23 mouse cellular contexts compared by ENCODE assay signal in the genomic region with DNA sequence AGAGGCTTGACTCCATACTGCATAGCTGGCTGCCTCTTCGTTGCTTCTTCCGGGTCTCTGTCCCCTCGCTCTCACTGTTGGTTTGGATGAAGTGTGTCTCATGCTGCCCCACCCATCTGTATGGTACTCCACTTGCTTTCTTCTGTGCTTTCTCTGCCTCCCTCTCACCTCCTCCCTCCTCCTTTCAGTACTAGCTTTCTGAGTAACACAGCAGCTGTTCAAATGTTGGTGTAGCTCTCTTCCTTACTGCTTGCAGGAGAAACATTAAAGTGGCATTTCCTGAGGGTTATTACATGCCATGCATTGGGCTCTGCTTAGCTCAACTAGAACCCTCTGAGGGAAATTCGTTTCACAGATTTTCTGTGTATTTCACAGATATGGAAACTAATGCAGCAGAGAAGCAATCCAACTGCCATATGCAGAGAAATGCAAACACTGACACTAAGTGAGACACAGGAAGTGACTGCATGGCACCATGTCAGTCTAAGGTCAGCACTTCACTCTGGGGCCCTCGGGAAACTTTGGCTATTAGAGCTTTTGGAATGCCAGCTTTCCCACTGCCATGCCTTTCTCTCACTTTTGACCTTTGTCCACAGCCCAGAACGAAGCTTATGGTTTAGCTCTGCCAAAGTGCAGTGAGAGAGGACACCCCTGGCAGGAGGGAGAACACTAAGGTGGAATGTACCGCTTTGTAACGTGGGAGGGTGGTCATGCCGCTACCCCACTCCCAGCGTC. TPM values are rescaled to one million over a fixed set of nuclear protein-coding genes. Genes with fewer than 3 reads are reported as not detected.
DNase-seq lines count a peak whose midpoint lies in the region; ATAC-seq lines count a peak whose summit lies in the region.
"Had no signal": no experiment of that assay in that cellular context is flagged by ENCODE, and none has a peak within 500 bp of the region (broad histone marks: within the 10 kb centered on the region; RNA-seq: fewer than 3 reads in every experiment).

No protein-coding gene starts in this region.

- no peak overlapping the region for H3K4me3 ChIP-seq in kidney, embryonic 14.5 days (ENCODE audit: low read length)
- no peak overlapping the region for H3K4me3 ChIP-seq in heart, embryonic 11.5 days (ENCODE audit: low read depth, low read length)
- H3K4me3 ChIP-seq: hindbrain, embryonic 12.5 days; limb, embryonic 15.5 days; midbrain, embryonic 12.5 days; neural tube, embryonic 15.5 days; stomach, embryonic 15.5 days had no signal

- 78% methylated on average over 10 of the region's 10 CpGs for WGBS in kidney, embryonic 14.5 days
- WGBS in heart, embryonic 11.5 days (ENCODE audit: insufficient replicate concordance), result 83% methylated on average over 10 of the region's 10 CpGs

- H3K9me3 ChIP-seq in kidney, embryonic 14.5 days (ENCODE audit: control insufficient read depth, low read length), result no peaks in the 10 kb centered on the region
- H3K9me3 ChIP-seq in heart, embryonic 11.5 days (replicated peaks; ENCODE audit: control insufficient read depth, low read length), result no peaks in the 10 kb centered on the region
- H3K9me3 ChIP-seq: G1E; hindbrain, embryonic 12.5 days; limb, embryonic 15.5 days; midbrain, embryonic 12.5 days; neural tube, embryonic 15.5 days; stomach, embryonic 15.5 days had no signal

- DNase-seq in kidney, adult 18-20 months, result peak; percentile 23
- DNase-seq in right cerebral cortex, postnatal 25 days, result peak; percentile 21
- DNase-seq in right cerebral cortex, postnatal 10 days (ENCODE audit: low spot score in 2 of 2), result no peak
- DNase-seq in kidney, adult 9 months, result peak; percentile 63
- DNase-seq in telencephalon, adult 2 months (ENCODE audit: low read depth, low spot score), result peak; percentile 38
- DNase-seq in layer of hippocampus, postnatal 10 days (ENCODE audit: low spot score in 2 of 2), result no peak
- DNase-seq: cerebellum, adult 11 months; cerebellum, postnatal 36 days; gastrocnemius, postnatal 10 days; lung, adult 2 months; lung, postnatal 4 days; thymus, postnatal 25 days had no signal

- peaks cover 50% of the 10 kb centered on the region for H3K36me3 ChIP-seq in kidney, embryonic 14.5 days (ENCODE audit: control insufficient read depth, insufficient read depth, low read length)
- peaks cover 11% of the 10 kb centered on the region for H3K36me3 ChIP-seq in heart, embryonic 11.5 days (ENCODE audit: control insufficient read depth, insufficient read depth, low read length)

- no peak overlapping the region for H3K27ac ChIP-seq in kidney, embryonic 14.5 days (ENCODE audit: low read depth, low read length)
- no peak overlapping the region for H3K27ac ChIP-seq in heart, embryonic 11.5 days (ENCODE audit: low read depth, low read length)
- H3K27ac ChIP-seq: hindbrain, embryonic 12.5 days; limb, embryonic 15.5 days; midbrain, embryonic 12.5 days; neural tube, embryonic 15.5 days; stomach, embryonic 15.5 days had no signal

- no peaks in the 10 kb centered on the region for H3K4me1 ChIP-seq in kidney, embryonic 14.5 days (ENCODE audit: control insufficient read depth, insufficient read depth, low read length)
- H3K4me1 ChIP-seq in heart, embryonic 11.5 days (ENCODE audit: control insufficient read depth, insufficient read depth, low read length), result peaks cover 5% of the 10 kb centered on the region
- H3K4me1 ChIP-seq: hindbrain, embryonic 12.5 days; limb, embryonic 15.5 days; midbrain, embryonic 12.5 days; neural tube, embryonic 15.5 days; stomach, embryonic 15.5 days had no signal

- ATAC-seq in kidney, embryonic 14.5 days (ENCODE audit: low FRiP score, low TSS enrichment), result no peak
- no peak for ATAC-seq in heart, embryonic 11.5 days (replicated peaks; ENCODE audit: insufficient number of reproducible peaks, low FRiP score, low TSS enrichment)
- ATAC-seq: CD4-positive, CD25-positive, alpha-beta regulatory T cell, adult 4 months; forebrain, embryonic 14.5 days; inflammation-experienced regulatory T-cells, adult 6 months had no signal

- H3K4me2 ChIP-seq in kidney, embryonic 14.5 days (replicated peaks; ENCODE audit: low read depth, low read length), result no peak overlapping the region
- H3K4me2 ChIP-seq in heart, embryonic 11.5 days, result no peak overlapping the region
- H3K4me2 ChIP-seq: hindbrain, embryonic 12.5 days; limb, embryonic 15.5 days; midbrain, embryonic 12.5 days; neural tube, embryonic 15.5 days; stomach, embryonic 15.5 days had no signal

- no peak overlapping the region for H3K9ac ChIP-seq in kidney, embryonic 14.5 days (ENCODE audit: low read depth, low read length)
- H3K9ac ChIP-seq in heart, embryonic 11.5 days (ENCODE audit: low read depth, low read length), result no peak overlapping the region
- H3K9ac ChIP-seq: hindbrain, embryonic 12.5 days; limb, embryonic 15.5 days; midbrain, embryonic 12.5 days; neural tube, embryonic 15.5 days; stomach, embryonic 15.5 days had no signal

- H3K27me3 ChIP-seq in kidney, embryonic 14.5 days (ENCODE audit: control insufficient read depth, insufficient read depth, low read length), result no peaks in the 10 kb centered on the region
- H3K27me3 ChIP-seq in heart, embryonic 11.5 days (ENCODE audit: control insufficient read depth, insufficient read depth, low read length), result no peaks in the 10 kb centered on the region
- H3K27me3 ChIP-seq: hindbrain, embryonic 12.5 days; limb, embryonic 15.5 days; midbrain, embryonic 12.5 days; neural tube, embryonic 15.5 days; stomach, embryonic 15.5 days had no signal

RNA-seq across cellular contexts. Expression of gene Tm9sf4, which starts 18.2 kb away (rescaled TPM):
- polyA plus RNA-seq in kidney, embryonic 14.5 days (2014; fragmentation: Nextera tagmentation; extraction: Ambion mirVana), result 71.1 and 99.4 TPM in 2 replicates
- 100 to 1,000 TPM in 1 of 2 experiments, 10 to 100 TPM in 1; 87.7 to 110 TPM for total RNA-seq in layer of hippocampus, postnatal 10 days (2021)
- 73.2 and 75.8 TPM in 2 replicates for polyA plus RNA-seq in heart, embryonic 11.5 days (2014; fragmentation: Nextera tagmentation; extraction: Ambion mirVana)

RNA-seq across cellular contexts. Expression of gene Tspyl3, which starts 45.9 kb away (rescaled TPM):
- polyA plus RNA-seq in kidney, embryonic 14.5 days (2014; fragmentation: Nextera tagmentation; extraction: Ambion mirVana), result 5.4 and 9.6 TPM in 2 replicates
- 10 to 100 TPM; 30.6 to 32.7 TPM for total RNA-seq in layer of hippocampus, postnatal 10 days (2021)
- 4.8 and 5.6 TPM in 2 replicates for polyA plus RNA-seq in heart, embryonic 11.5 days (2014; fragmentation: Nextera tagmentation; extraction: Ambion mirVana)

Comparison
In these comparisons a context has a peak if more than half of its experiments do, and no peak if none do; other contexts are left out.
1. DNase-seq: peak in kidney, adult 18-20 months (single experiment), right cerebral cortex, postnatal 25 days (single experiment), kidney, adult 9 months (single experiment) and telencephalon, adult 2 months (single experiment); none in right cerebral cortex, postnatal 10 days (0 of 2) and layer of hippocampus, postnatal 10 days (0 of 2).